Mouse (Mus musculus): ENCODE results near the gene Nlrp4a. TPM values are rescaled to one million over a fixed set of nuclear protein-coding genes. Genes with fewer than 3 reads are reported as not detected.
A peak's percentile ranks its signal among the peaks of the same experiment; 100 is the strongest.
"Not testable (repeated sequence)": the region's sequence is repeated elsewhere in the genome, so short reads cannot be mapped to it uniquely, and the experiment has no call there.

Nlrp4a gene
- not detected in 2 replicates for polyA plus RNA-seq (2014; fragmentation: Nextera tagmentation; extraction: Ambion mirVana)

GRCm38 (mm10) chr7:26434813-26435212 lies at the start of gene Nlrp4a:
TSS of gene Nlrp4a (plus strand) at chr7:26435113.
- no peaks in the 10 kb centered on the region for H3K4me1 ChIP-seq (ENCODE audit: insufficient read depth)
- no peak within 1 kb of the TSS for H3K4me2 ChIP-seq
- no peak for TF ChIP-seq CTCF (IDR thresholded peaks at IDR 0.05; ENCODE audit: low read depth)
- no peak within 1 kb of the TSS for H3K27ac ChIP-seq (ENCODE audit: low read depth)
- no peaks in the 10 kb centered on the region for H3K36me3 ChIP-seq (ENCODE audit: insufficient read depth)
- DNase-seq (no peak), ATAC-seq (ENCODE audit: insufficient read depth) (no peak)
- WGBS, result 84% methylated on average over 5 of the region's 5 CpGs
- no peaks in the 10 kb centered on the region for H3K9me3 ChIP-seq (ENCODE audit: low read depth, low read length)
- no peak within 1 kb of the TSS for H3K4me3 ChIP-seq (ENCODE audit: low read depth, low read length)
- no peak within 1 kb of the TSS for H3K9ac ChIP-seq
- H3K27me3 ChIP-seq (ENCODE audit: insufficient read depth, low read length), result no peaks in the 10 kb centered on the region

- not testable (repeated sequence) for H3K27ac ChIP-seq (ENCODE audit: low read depth); H3K4me3 ChIP-seq (ENCODE audit: low read depth, low read length); H3K4me1 ChIP-seq (ENCODE audit: insufficient read depth); H3K36me3 ChIP-seq (ENCODE audit: insufficient read depth); H3K9me3 ChIP-seq (ENCODE audit: low read depth, low read length); H3K27me3 ChIP-seq (ENCODE audit: insufficient read depth, low read length); H3K9ac ChIP-seq; H3K4me2 ChIP-seq; DNase-seq; ATAC-seq (ENCODE audit: insufficient read depth)
- WGBS, result 71% methylated on average over 5 of the region's 5 CpGs
Observed at GRCm38 (mm10) chr7:26386691-26387090, 48.2 kb upstream of the Nlrp4a start.

- H3K9ac ChIP-seq; H3K36me3 ChIP-seq (ENCODE audit: insufficient read depth); DNase-seq; H3K27ac ChIP-seq (ENCODE audit: low read depth); H3K4me3 ChIP-seq (ENCODE audit: low read depth, low read length); H3K27me3 ChIP-seq (ENCODE audit: insufficient read depth, low read length); H3K4me1 ChIP-seq (ENCODE audit: insufficient read depth); H3K4me2 ChIP-seq; ATAC-seq (ENCODE audit: insufficient read depth); H3K9me3 ChIP-seq (ENCODE audit: low read depth, low read length): not testable (repeated sequence)
- 72% methylated on average over 2 of the region's 2 CpGs for WGBS
Observed at GRCm38 (mm10) chr7:26391137-26391536, 43.8 kb upstream of the Nlrp4a start.

DNA sequence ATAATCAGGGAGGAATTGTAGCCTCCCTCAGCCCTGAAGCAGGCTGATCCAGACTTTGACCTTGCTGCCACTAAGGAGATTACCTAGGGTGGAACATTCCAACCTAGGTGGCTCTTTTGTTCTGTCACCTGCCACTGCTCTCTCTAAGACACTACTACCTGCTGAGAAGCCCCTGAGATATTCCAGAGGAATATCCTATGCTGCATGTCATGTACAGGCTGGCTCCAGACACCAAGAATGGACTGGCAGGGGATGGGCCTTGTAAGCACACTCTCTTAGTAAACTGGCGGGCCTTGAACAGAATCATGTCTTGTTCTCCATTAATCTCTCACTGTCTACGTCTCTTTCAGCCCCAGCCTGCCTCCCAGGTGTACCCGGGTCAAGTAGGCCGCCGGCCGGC lies 43.1 kb upstream of the Nlrp4a start:
- H3K36me3 ChIP-seq (ENCODE audit: insufficient read depth); H3K27me3 ChIP-seq (ENCODE audit: insufficient read depth, low read length); ATAC-seq (ENCODE audit: insufficient read depth); H3K9ac ChIP-seq; H3K27ac ChIP-seq (ENCODE audit: low read depth); H3K4me1 ChIP-seq (ENCODE audit: insufficient read depth); DNase-seq; H3K9me3 ChIP-seq (ENCODE audit: low read depth, low read length); H3K4me2 ChIP-seq; H3K4me3 ChIP-seq (ENCODE audit: low read depth, low read length): not testable (repeated sequence)
- WGBS, result 77% methylated on average over 6 of the region's 6 CpGs

- not testable (repeated sequence) for H3K36me3 ChIP-seq (ENCODE audit: insufficient read depth); H3K4me3 ChIP-seq (ENCODE audit: low read depth, low read length); H3K27me3 ChIP-seq (ENCODE audit: insufficient read depth, low read length); H3K27ac ChIP-seq (ENCODE audit: low read depth); H3K9me3 ChIP-seq (ENCODE audit: low read depth, low read length); H3K4me1 ChIP-seq (ENCODE audit: insufficient read depth); DNase-seq; H3K4me2 ChIP-seq; H3K9ac ChIP-seq; ATAC-seq (ENCODE audit: insufficient read depth)
- WGBS, result 72% methylated on average over 2 of the region's 2 CpGs
Observed at GRCm38 (mm10) chr7:26403600-26403999, 31.3 kb upstream of the Nlrp4a start, which contains the start of gene Nlrp9c. TSS of gene Nlrp9c (minus strand) at chr7:26403700.

DNA sequence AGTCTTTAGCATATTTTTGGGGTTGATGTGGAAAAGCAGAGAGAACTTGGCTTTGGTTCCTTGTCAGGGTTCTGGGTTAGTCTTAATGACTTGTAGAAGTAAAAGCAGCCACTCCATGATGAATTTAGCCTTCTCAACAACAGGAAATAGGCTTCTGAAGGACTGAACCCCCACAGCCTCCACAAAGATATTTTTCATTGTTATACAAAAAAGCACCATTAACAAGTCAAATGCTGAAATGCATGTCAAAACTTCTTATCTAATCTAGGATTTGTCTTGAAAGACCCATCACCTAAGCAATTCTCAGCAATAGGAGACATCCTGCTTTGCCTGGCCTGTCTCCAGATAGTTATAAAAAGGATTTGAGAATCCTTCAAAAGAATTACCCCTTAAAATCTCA lies 41.8 kb downstream of the Nlrp4a start:
- no peaks in the 10 kb centered on the region for H3K27me3 ChIP-seq (ENCODE audit: insufficient read depth, low read length)
- peaks cover 3% of the 10 kb centered on the region; the same call in 1 of the 2 replicates for H3K9me3 ChIP-seq (ENCODE audit: low read depth, low read length)
- no peak for TF ChIP-seq CTCF (IDR thresholded peaks at IDR 0.05; ENCODE audit: low read depth)
- no peak overlapping the region for H3K9ac ChIP-seq
- no peak for ATAC-seq (ENCODE audit: insufficient read depth)
- DNase-seq, result no peak
- H3K4me1 ChIP-seq (ENCODE audit: insufficient read depth), result no peaks in the 10 kb centered on the region
- no peaks in the 10 kb centered on the region for H3K36me3 ChIP-seq (ENCODE audit: insufficient read depth)
- no peak overlapping the region for H3K4me3 ChIP-seq (ENCODE audit: low read depth, low read length)
- no peak overlapping the region for H3K4me2 ChIP-seq
- no peak overlapping the region for H3K27ac ChIP-seq (ENCODE audit: low read depth)

DNA sequence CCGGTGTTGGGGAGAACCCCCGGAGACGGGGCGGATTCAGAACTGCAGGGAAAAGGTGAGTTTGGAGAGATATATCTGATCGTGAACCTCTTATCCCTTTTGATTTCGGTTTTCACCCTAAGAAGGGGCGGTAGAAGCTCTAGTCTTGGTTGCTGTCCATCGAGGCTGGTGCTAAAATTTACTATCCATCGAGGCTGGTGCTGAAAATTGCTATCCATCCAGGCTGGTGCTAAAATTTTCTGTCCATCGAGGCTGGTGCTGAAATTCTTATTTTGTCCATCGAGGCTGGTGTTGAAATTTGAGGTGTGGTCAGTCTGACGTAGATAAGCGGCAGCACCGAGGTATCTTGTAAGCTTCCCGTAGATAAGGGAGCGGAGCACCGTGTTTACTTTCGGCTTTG lies 54.6 kb downstream of the Nlrp4a start:
- DNase-seq, result peak; percentile 5
- not testable (repeated sequence) for H3K27me3 ChIP-seq (ENCODE audit: insufficient read depth, low read length); H3K4me3 ChIP-seq (ENCODE audit: low read depth, low read length); H3K9me3 ChIP-seq (ENCODE audit: low read depth, low read length); H3K36me3 ChIP-seq (ENCODE audit: insufficient read depth); H3K27ac ChIP-seq (ENCODE audit: low read depth); H3K9ac ChIP-seq; ATAC-seq (ENCODE audit: insufficient read depth); H3K4me2 ChIP-seq; H3K4me1 ChIP-seq (ENCODE audit: insufficient read depth)
- WGBS, result 74% methylated on average over 18 of the region's 18 CpGs

Other genes starting within 250 kb of the Nlrp4a start
- gene Vmn1r184, start 174.8 kb upstream of the Nlrp4a start, polyA plus RNA-seq (2014; fragmentation: Nextera tagmentation; extraction: Ambion mirVana), result not detected in 2 replicates
- gene Cyp2a4, start 127.9 kb upstream of the Nlrp4a start, polyA plus RNA-seq (2014; fragmentation: Nextera tagmentation; extraction: Ambion mirVana), result not detected in 2 replicates
- gene Nlrp9c, start 31.4 kb upstream of the Nlrp4a start, polyA plus RNA-seq (2014; fragmentation: Nextera tagmentation; extraction: Ambion mirVana), result not detected in 2 replicates
- not detected in 2 replicates for gene Nlrp9a, start 99.9 kb downstream of the Nlrp4a start, polyA plus RNA-seq (2014; fragmentation: Nextera tagmentation; extraction: Ambion mirVana)
- gene Vmn1r185, start 183.4 kb downstream of the Nlrp4a start, polyA plus RNA-seq (2014; fragmentation: Nextera tagmentation; extraction: Ambion mirVana), result not detected in 2 replicates